Mouse (Mus musculus): ENCODE results near the gene Hes7.
A peak's percentile ranks its signal among the peaks of the same experiment; 100 is the strongest.

Hes7 gene

GRCm38 (mm10) chr11:69101604-69102402, 18.4 kb upstream of the Hes7 start:
- no peak for DNase-seq (ENCODE audit: low spot score in 2 of 2)

GRCm38 (mm10) chr11:69102403-69102725, 17.8 kb upstream of the Hes7 start:
- DNase-seq (ENCODE audit: low spot score in 2 of 2), result no peak

DNA sequence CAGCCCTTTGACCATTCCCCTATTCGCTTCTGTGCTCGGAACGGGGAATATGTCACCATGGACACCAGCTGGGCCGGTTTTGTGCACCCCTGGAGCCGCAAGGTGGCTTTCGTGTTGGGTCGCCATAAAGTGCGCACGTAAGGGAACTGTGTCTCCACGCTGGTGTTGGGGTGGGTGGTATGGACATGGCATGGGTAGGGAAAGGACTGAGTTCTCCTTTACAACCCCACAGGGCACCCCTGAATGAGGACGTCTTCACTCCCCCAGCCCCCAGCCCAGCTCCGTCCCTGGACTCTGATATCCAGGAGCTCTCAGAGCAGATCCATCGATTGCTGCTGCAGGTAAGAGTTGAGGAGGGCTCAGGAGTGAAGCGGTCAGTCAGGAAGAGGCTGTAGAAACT, 17.1 kb upstream of the Hes7 start:
- no peak for DNase-seq (ENCODE audit: low spot score in 2 of 2)

GRCm38 (mm10) chr11:69103531-69104435, 16.4 kb upstream of the Hes7 start:
- no peak for DNase-seq (ENCODE audit: low spot score in 2 of 2)

- DNase-seq (ENCODE audit: low spot score in 2 of 2), result no peak
Measured at GRCm38 (mm10) chr11:69104487-69104886, 15.7 kb upstream of the Hes7 start.

DNA sequence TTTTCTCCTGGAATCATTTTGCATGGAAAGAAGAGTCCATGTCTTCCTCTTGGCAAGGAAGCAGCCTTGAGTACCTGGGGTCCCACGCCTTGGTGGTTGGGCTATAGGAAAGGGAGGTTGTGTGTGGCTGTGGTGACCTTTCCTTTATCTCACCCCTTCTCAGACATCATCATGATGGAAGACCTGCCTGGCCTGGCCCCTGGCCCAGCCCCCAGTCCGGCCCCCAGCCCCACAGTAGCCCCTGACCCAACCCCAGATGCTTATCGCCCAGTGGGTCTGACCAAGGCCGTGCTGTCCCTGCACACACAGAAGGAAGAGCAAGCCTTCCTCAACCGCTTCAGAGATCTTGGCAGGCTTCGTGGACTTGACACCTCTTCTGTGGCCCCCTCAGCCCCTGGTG, 15.0 kb upstream of the Hes7 start:
- DNase-seq (ENCODE audit: low spot score in 2 of 2), result no peak

DNA sequence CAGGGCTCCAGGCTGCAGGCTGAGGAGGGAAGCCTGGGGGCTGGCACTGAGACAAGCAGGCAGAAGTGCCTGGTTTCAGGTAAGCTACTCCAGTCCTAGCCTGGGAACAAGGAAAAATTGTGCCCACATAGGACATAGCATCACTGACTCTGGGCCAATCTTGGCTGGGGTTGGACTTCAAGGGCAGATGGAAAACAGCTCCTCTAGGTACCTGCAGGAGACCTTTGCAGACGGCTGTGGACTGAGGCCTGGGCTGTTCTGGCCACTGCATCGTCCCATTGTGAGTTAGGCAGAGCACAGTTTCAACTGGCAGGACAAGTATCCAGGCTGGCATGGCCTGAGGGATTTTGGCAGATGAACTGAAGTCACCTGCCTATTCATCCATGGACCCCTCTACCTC, 14.4 kb upstream of the Hes7 start:
- no peak for DNase-seq (ENCODE audit: low spot score in 2 of 2)

DNA sequence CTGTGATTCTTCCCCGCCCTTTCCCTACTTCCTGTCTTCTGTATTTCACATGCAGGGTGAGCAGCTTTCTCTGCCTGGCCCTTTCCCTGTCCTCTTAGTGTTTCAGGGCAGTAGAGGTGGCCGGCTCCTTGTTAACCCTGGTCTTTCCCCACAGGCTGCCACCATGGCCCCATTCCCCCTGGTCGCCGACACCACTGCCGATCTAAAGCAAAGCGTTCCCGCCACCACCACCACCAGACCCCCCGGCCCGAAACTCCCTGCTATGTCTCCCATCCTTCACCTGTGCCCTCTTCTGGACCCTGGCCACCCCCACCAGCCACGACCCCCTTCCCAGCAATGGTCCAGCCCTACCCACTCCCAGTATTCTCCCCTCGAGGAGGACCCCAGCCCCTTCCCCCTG, 13.9 kb upstream of the Hes7 start:
- DNase-seq (ENCODE audit: low spot score in 2 of 2), result no peak

- DNase-seq (ENCODE audit: low spot score in 2 of 2), result no peak
Measured at GRCm38 (mm10) chr11:69106842-69107241, 13.4 kb upstream of the Hes7 start.

- DNase-seq (ENCODE audit: low spot score in 2 of 2), result no peak
Measured at GRCm38 (mm10) chr11:69107676-69108075, 12.5 kb upstream of the Hes7 start.

DNA sequence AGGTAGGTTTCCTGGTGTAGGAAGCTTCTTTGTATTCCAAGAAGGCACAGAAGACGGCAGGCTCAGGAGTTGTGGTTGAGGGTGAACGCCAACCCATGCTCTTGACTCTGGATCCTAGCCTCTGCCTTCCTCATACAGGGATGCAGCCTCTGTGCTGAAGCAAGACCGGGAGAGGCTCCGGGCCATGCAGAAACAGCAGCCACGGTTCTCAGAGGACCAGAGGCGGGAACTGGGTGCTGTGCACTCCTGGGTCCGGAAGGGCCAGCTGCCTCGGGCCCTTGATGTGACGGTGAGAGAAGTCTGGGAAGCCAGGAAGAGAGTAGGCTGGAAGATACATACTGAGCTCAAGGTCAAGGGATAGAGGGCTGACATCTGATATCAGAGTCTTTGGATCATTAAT, 12.0 kb upstream of the Hes7 start:
- DNase-seq (ENCODE audit: low spot score in 2 of 2), result no peak

DNA sequence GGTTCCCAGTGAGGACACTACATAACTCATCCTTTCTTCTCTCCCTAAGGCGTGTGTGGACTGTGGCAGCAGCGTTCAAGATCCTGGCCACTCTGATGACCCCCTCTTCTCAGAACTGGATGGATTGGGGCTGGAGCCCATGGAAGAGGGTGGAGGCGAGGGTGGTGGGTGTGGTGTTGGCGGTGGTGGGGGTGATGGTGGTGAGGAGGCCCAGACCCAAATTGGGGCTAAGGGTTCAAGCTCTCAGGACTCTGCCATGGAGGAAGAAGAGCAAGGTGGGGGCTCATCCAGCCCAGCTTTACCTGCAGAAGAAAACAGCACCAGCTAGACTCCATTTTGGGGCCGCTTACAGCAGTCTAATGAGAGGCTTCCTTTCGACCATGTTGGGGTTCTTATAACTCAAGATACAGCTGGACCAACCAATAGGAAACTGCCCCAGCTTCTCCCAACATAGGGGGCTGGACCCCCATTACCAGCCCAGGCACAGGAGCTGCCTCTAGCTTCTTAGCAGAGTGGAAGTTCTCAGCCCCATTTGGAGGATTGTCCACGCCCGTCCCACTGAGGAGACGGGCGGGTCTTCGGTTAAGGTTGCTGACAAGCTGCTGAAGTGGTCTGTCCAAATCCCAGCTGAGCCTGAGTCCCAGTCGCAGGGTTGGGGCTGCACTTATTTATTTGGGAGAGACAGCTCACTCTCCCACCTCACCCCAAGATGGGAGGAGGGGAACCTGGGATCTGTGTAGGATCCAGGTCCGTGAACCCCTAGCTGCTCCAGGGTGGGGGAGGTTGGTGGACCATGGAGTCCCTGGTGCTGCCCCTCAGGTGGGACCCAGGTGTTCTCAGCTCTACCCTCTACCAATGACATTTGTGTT, 10.9 kb upstream of the Hes7 start:
- DNase-seq (ENCODE audit: low spot score in 2 of 2), result no peak

DNA sequence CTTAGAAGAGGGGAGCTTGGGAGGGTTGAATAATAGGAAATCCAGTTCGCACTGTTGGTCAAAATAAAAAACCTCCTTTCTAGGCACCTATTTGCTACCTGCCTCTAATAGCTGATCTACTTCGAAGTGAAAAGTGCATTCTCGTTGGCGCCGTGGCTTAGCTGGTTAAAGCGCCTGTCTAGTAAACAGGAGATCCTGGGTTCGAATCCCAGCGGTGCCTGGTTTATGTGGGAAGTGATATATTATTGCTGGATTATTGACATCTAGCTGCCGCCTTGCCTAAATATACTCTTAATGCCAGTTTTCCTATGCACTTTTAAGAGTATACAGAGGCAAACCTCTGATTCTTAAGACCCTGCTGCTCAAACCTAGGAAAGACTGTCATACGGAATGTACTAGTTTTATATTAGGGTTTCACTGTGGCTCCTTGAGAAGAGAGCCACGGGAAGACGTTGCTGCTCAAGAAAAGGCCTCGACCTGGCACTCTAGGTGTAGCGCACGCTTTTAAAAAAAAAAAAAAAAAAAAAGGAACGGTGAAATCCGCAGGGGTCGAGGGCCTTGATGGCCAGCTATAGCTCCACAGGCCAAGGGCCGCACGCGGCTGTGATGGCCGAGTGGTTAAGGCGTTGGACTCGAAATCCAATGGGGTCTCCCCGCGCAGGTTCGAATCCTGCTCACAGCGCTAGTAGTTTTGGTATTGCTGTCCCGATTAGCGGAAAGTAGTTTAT, 9.7 kb upstream of the Hes7 start:
- peak; percentile 79 to 93 for DNase-seq (ENCODE audit: low spot score in 2 of 2)

GRCm38 (mm10) chr11:69111051-69111810, 9.0 kb upstream of the Hes7 start:
- no peak for DNase-seq (ENCODE audit: low spot score in 2 of 2)

DNA sequence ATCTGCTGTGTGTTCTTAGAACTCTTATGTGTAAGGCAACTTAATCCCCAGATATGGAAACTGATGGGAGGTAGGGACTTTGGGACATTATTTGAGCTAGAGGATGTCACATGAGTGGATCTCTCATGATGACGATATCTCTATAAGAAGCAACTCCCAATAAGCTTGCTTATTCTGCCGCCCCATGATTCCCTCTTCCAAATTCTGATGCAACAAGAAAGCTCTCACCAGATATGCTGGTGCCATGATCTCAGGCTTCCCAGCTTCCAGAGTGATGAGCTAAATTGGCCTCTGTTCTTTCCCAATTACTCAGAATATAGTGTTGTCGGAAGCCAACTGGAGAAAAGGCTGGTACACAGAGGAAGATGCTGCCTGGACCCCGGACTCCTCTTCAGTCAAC, 8.3 kb upstream of the Hes7 start:
- DNase-seq (ENCODE audit: low spot score in 2 of 2), result no peak

DNA sequence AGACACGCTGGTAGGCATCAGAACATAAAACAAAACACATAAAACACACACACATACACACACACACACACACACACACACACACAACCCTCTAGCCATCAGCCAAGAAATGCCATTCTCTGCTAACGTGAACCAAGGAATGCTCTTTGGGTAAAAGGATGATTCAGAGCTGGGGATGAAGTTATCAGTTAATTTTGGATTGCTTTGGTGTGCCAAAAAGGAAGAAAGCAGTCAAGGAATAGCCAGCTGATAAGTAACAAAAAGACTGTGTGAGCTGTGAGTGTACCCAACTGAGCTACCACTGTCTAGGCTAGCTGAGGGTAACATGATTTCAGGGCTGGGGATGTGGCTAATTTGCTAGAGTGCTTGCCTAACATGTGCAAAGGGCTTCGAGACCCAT, 6.2 kb upstream of the Hes7 start:
- DNase-seq (ENCODE audit: low spot score in 2 of 2), result no peak

DNA sequence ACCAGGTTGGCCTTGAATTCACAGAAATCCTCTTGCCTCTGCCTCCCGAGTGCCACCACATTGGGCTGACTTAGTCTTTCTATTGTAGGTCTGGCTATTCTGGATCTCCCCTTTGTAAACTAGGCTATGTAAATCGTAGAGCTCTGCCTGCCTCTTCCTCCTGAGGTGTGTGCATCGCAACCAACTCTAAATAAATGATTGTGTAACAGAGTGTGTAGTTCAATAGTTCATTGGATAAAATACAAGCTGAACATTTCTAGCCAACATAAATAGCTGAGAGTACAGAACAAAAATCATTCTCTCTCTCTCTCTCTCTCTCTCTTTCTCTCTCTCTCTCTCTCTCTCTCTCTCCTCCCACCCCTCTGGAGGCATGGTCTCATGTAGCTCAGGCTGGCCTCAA, 5.6 kb upstream of the Hes7 start:
- DNase-seq (ENCODE audit: low spot score in 2 of 2), result no peak

- DNase-seq (ENCODE audit: low spot score in 2 of 2), result no peak
Measured at GRCm38 (mm10) chr11:69116843-69117242, 3.4 kb upstream of the Hes7 start.

DNA sequence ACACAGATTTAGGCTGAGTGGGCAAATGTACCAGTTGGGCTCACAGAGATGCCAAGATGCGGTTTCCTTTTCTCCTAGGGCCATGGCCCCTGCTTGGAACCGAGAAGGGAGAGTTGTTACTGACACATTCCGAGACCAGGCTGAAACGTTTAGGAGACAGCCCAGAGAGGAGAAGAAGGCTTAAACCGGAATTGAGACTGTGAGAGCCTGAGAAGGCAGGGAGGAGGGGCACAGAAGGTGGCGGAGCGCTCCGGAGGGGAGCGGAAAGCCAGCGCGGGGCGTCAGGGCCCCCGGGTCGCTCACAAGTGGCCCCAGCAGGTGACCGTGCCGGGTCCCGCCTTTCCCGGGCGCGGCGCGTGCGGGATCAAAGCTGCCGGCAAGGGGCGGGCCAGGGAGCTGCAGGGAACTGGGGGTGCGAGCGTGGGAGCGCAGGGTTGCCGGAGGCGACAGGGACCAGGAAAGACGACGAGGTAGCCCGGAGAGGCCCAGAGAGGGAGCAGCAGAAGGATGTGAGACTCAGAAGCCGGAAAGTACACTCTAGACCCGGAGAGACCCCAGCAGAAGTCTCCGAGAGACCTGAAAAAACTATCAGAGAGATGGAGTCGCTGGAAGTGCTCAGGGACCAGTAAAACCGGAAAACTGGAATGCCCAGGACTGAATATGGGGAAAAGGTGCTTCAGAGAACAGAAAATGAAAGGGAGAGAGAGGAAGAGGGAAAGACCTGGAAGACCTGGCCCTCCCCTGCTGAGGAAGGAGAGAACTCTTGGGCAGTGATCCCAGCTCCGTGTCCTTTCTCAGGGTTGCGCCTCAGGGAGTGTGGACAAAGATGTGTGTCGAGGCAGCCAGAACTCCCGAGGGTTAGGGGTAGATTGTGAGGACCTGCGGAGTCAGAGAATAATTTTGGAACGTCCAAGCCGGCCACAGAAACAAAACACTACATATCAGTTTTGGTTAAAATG, 2.2 kb upstream of the Hes7 start:
- peak in 1 of 2 experiments; percentile 77 for DNase-seq (ENCODE audit: low spot score in 2 of 2)

- peak; percentile 83 to 92 for DNase-seq (ENCODE audit: low spot score in 2 of 2)
Measured at GRCm38 (mm10) chr11:69118765-69119164, 1.4 kb upstream of the Hes7 start.
